Mouse (Mus musculus): ENCODE data around the gene Kdm8. TPM values are rescaled to one million over a fixed set of nuclear protein-coding genes. Genes with fewer than 3 reads are reported as not detected.

Gene Kdm8
- total RNA-seq (2012; rRNA removed) (10.3 and 14.7 TPM in 2 replicates), polyA plus RNA-seq (2012; ENCODE audit: insufficient read depth in 1 of 2, insufficient read length in 2 of 2, low read depth in 1 of 2, low replicate concordance in 2 of 2, missing spikeins in 1 of 2) (10 to 100 TPM in 1 of 2 experiments, not detected in 1; 11.6 TPM)

DNA sequence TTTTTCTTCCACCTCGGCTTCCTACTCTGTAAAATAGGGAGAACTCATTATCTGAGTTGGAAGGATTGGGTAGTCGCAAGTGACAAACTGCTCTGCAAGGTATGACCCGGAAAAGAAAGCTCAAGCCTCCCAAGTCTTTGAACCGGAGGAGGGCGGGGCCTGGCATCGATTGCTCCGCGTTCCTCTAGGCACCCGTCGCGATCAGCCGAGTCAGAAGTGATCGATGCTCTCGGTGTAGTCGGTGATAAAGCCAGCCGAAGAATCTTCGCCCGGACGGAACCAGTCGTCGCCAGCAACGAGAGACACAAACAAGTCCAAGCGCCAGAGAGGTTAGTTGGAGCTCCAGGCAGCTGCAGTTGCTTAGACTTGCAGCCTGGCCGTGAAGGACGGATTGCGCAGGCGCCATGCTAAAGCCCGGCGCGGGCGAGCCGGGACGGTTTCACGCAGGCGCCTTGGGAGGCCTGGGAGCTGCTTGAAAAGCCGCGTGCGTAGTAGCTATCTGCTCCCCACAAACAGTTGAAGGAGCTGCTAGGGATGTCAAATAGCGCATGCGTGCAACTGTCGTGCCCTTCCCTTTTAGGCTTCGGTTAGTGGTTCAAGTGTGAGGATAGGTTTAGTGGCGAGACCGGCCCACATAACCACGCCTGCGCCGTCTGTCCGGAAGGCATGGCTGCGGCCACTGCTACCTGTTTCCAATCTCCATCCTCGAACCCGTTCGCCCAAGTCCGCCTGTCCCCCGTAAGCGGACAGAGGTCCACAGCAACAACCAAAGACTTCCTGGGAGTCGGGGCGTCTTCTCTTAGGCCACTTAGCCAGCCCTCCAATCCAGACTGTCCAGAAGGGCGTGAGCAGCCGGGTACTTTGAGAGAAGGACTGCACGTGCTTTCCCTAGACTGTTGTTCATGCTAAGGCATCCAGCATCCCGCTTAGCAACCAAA lies at the start of gene Kdm8:
Kdm8 (plus strand) TSS at position 213 of the 938 bp plus-strand sequence.
- Histone ChIP-seq H3K9ac (ENCODE audit: control insufficient read depth, low read depth, low read length, poor library complexity, severe bottlenecking) (peak within 1 kb of the TSS; percentile 91), H3K4me3 (ENCODE audit: control insufficient read depth in 1 of 2, insufficient read depth in 1 of 2, low read depth in 2 of 2, low read length in 2 of 2) (peak within 1 kb of the TSS; percentile 75 to 82), H3K79me2 (ENCODE audit: control insufficient read depth, insufficient read depth, low read length, poor library complexity) (peaks cover 5% of the 10 kb centered on the region; the same call in 1 of the 2 replicates), H3K27me3 (ENCODE audit: control insufficient read depth in 1 of 2, insufficient read depth in 2 of 2, low read length in 2 of 2) (no peaks in the 10 kb centered on the region), H3K4me1 (ENCODE audit: control insufficient read depth in 1 of 2, insufficient read depth in 2 of 2, low read length in 2 of 2) (peaks cover 8 to 34% of the 10 kb centered on the region in 2 experiments), H3K9me3 (replicated peaks; ENCODE audit: insufficient read depth, low read length) (no peaks in the 10 kb centered on the region), H3K36me3 (ENCODE audit: control insufficient read depth in 1 of 2, insufficient read depth in 2 of 2, low read length in 2 of 2) (peaks cover 0 to 22% of the 10 kb centered on the region in 2 experiments; a peak in 2 of 4 replicates), H3K27ac (ENCODE audit: control insufficient read depth, low read depth, low read length) (peak within 1 kb of the TSS; percentile 97)
- DNase-seq (ENCODE audit: low read depth, low spot score), result peak; percentile 99
- no peak for TF ChIP-seq GABPA (IDR thresholded peaks at IDR 0.05; ENCODE audit: low read depth, low read length)
- TF ChIP-seq ETS1 (IDR thresholded peaks at IDR 0.05; ENCODE audit: low read depth, low read length), result peak; percentile 48; the same call in 1 of the 2 replicates
- peak; percentile 74 for TF ChIP-seq KAT2A (conservative IDR thresholded peaks at IDR 0.05; ENCODE audit: low read depth, low read length)
- peak; percentile 68; the same call in 1 of the 2 replicates for TF ChIP-seq POLR2AphosphoS2 (IDR thresholded peaks at IDR 0.05; ENCODE audit: low read length)
- no peak for TF ChIP-seq E2F4 (IDR thresholded peaks at IDR 0.05; ENCODE audit: borderline replicate concordance, low read depth, low read length)
- peak; percentile 40; the same call in 1 of the 2 replicates for TF ChIP-seq TCF12 (IDR thresholded peaks at IDR 0.05; ENCODE audit: low read depth, low read length)
- TF ChIP-seq UBTF (IDR thresholded peaks at IDR 0.05; ENCODE audit: borderline replicate concordance, insufficient read depth, low read depth, low read length), result 0 out of 2 replicates have a peak, but pooled peaks have one; percentile 57
- no peak for TF ChIP-seq SMC3 (IDR thresholded peaks at IDR 0.05; ENCODE audit: low read depth, low read length)
- no peak for TF ChIP-seq ZC3H11A (IDR thresholded peaks at IDR 0.05; ENCODE audit: low read depth, low read length)
- peak in 1 of 2 experiments; percentile 39; a peak in 2 of 4 replicates for TF ChIP-seq EP300 (IDR thresholded peaks at IDR 0.05; ENCODE audit: low read depth in 1 of 2, low read length in 2 of 2)
- TF ChIP-seq MYB (IDR thresholded peaks at IDR 0.05; ENCODE audit: low read depth, low read length), result 0 out of 2 replicates have a peak, but pooled peaks have one; percentile 59
- peak; percentile 87 for TF ChIP-seq ELF1 (IDR thresholded peaks at IDR 0.05; ENCODE audit: low read depth, low read length)
- no peak for TF ChIP-seq RAD21 (IDR thresholded peaks at IDR 0.05; ENCODE audit: low read depth, low read length)
- TF ChIP-seq CHD1 (IDR thresholded peaks at IDR 0.05; ENCODE audit: low read depth, low read length), result no peak
- no peak for TF ChIP-seq JUND (IDR thresholded peaks at IDR 0.05; ENCODE audit: low read depth, low read length)
- peak; percentile 69; the same call in 1 of the 2 replicates for TF ChIP-seq MAZ (IDR thresholded peaks at IDR 0.05; ENCODE audit: low read depth, low read length)
- TF ChIP-seq POLR2AphosphoS5 (IDR thresholded peaks at IDR 0.05; ENCODE audit: borderline replicate concordance, low read depth, low read length), result no peak
- no peak for TF ChIP-seq MAFK (IDR thresholded peaks at IDR 0.05; ENCODE audit: borderline replicate concordance, low read depth, low read length)
- TF ChIP-seq TBP (IDR thresholded peaks at IDR 0.05; ENCODE audit: low read depth, low read length), result peak; percentile 87
- TF ChIP-seq POLR2A (IDR thresholded peaks at IDR 0.05; ENCODE audit: control insufficient read depth in 1 of 2, insufficient read depth in 1 of 2, low read depth in 1 of 2, low read length in 2 of 2, poor library complexity in 1 of 2), result peak; percentile 53 to 81; a peak in 3 of 4 replicates
- TF ChIP-seq GATA1 (IDR thresholded peaks at IDR 0.05; ENCODE audit: low read depth, low read length), result peak; percentile 30; the same call in 1 of the 2 replicates
- TF ChIP-seq USF2 (IDR thresholded peaks at IDR 0.05; ENCODE audit: borderline replicate concordance in 1 of 2, insufficient read depth in 1 of 2, low read depth in 1 of 2, low read length in 2 of 2), result no peak
- peak; percentile 71; the same call in 1 of the 2 replicates for TF ChIP-seq BHLHE40 (IDR thresholded peaks at IDR 0.05; ENCODE audit: borderline replicate concordance, low read depth, low read length)
- no peak for TF ChIP-seq MEF2A (IDR thresholded peaks at IDR 0.05; ENCODE audit: extremely low read depth, insufficient replicate concordance, low read depth, low read length, poor library complexity, severe bottlenecking)
- TF ChIP-seq ZMIZ1 (IDR thresholded peaks at IDR 0.05; ENCODE audit: low read depth, low read length), result peak; percentile 51
- peak; percentile 71; the same call in 1 of the 2 replicates for TF ChIP-seq MYC (IDR thresholded peaks at IDR 0.05; ENCODE audit: low read depth, low read length)
- peak; percentile 73 for TF ChIP-seq NELFE (IDR thresholded peaks at IDR 0.05; ENCODE audit: low read depth, low read length)
- no peak for TF ChIP-seq USF1 (IDR thresholded peaks at IDR 0.05; ENCODE audit: low read depth, low read length)
- TF ChIP-seq HCFC1 (IDR thresholded peaks at IDR 0.05; ENCODE audit: low read depth, low read length), result peak; percentile 96
- peak; percentile 44 for TF ChIP-seq MXI1 (IDR thresholded peaks at IDR 0.05; ENCODE audit: low read depth, low read length)
- no peak for TF ChIP-seq ZKSCAN1 (IDR thresholded peaks at IDR 0.05; ENCODE audit: low read depth, low read length)
- TF ChIP-seq ZNF384 (IDR thresholded peaks at IDR 0.05; ENCODE audit: low read depth, low read length), result no peak
- TF ChIP-seq MAX (IDR thresholded peaks at IDR 0.05; ENCODE audit: low read length), result peak; percentile 82

Measured in MEL (cell line).